Mouse (Mus musculus): Measurements from ENCODE around the gene Olfml3. TPM values are rescaled to one million over a fixed set of nuclear protein-coding genes. Genes with fewer than 3 reads are reported as not detected.

Olfml3 gene
- total RNA-seq, 1 experiment from 2014 or later = 0.73 TPM

DNA sequence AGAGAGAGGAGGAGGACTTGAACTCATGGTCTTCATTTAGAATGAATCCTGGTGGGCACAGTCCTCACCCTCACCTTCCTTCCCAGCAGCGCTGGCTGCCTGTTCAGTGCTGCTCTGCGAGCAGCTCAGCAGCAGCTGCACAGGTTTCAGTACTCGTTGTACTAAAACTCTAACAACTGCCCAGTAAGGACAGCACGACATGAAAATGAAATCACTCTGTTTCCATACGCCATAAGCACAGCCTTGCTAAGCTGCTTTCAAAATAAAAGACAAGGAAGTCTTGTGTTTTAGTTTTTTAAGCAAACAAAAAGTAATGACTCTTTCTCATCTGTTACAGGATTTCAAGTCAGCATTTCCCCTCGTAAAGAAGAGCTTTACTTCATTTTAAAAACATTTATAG, 5.4 kb upstream of the Olfml3 start:
- no peak for ATAC-seq (replicated peaks; ENCODE audit: low read depth, poor library complexity, severe bottlenecking)

DNA sequence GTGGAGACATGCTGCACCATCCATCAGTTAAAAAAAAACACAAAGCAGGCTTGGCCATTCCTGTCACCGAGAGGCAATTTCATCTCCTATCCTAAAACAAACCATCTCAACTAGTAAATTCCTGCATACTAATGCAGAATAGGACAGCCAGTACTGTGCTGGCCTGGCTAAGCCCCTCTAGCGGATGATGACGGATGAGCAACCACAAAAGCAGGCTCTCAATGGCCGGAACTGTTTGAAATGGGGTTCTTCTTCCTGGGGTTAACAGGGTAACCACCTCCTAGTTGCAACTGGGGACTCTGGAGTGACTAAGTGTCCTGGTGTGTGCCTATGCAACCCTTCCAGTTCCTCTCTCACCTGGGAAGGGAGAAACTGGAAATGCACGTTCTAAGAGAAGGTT, 2.5 kb upstream of the Olfml3 start:
- peak; percentile 33; the same call in 1 of the 2 replicates for ATAC-seq (replicated peaks; ENCODE audit: low read depth, poor library complexity, severe bottlenecking)

- ATAC-seq (replicated peaks; ENCODE audit: low read depth, poor library complexity, severe bottlenecking) = no peak
Observed at GRCm38 (mm10) chr3:103739329-103739728, 1.5 kb upstream of the Olfml3 start, which contains the start of gene Gm10964. Gene Gm10964, plus strand, starts transcription at chr3:103739366.

- ATAC-seq (replicated peaks; ENCODE audit: low read depth, poor library complexity, severe bottlenecking) = no peak
Observed at GRCm38 (mm10) chr3:103737061-103737754, 593 bp downstream of the Olfml3 start.

DNA sequence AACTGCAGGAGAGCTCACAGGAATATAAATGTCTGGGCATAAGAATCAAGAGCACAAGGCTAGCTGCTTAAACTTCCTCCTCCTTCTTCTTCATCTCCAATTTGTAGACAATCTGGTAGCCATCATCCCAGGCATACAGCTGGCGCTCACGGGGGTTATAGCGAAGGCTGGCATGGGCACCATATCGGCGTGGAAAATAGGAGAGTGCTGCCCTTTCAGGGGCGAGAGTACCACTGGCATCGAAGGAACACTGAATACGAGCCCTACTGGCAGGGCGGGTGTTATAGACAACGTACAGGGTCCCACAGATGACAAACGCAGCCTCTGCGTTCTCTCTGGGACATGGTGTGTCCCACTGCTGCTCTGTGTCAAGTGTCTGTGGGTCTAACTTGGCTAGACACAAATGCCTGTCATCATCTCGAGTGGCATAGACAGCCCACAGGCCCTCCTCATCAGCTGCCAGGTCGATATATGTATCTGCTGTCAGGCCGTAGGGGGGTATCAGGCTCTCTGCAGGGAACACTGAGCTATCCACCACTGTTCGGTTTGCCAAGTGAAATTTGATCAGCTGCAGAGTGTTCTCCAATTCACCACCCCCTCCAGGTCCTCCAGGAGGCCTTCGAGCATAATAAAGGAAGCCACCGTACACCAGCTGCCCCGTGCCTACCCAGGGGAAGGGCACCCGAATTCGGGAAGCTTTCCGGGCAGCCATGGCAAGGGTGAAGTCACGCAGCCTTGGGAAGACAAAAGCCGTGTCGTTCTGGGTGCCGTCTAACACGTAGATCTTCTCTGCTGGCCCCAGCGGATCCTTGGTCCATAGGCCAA, 1.8 kb downstream of the Olfml3 start:
- no peak for ATAC-seq (replicated peaks; ENCODE audit: low read depth, poor library complexity, severe bottlenecking)

DNA sequence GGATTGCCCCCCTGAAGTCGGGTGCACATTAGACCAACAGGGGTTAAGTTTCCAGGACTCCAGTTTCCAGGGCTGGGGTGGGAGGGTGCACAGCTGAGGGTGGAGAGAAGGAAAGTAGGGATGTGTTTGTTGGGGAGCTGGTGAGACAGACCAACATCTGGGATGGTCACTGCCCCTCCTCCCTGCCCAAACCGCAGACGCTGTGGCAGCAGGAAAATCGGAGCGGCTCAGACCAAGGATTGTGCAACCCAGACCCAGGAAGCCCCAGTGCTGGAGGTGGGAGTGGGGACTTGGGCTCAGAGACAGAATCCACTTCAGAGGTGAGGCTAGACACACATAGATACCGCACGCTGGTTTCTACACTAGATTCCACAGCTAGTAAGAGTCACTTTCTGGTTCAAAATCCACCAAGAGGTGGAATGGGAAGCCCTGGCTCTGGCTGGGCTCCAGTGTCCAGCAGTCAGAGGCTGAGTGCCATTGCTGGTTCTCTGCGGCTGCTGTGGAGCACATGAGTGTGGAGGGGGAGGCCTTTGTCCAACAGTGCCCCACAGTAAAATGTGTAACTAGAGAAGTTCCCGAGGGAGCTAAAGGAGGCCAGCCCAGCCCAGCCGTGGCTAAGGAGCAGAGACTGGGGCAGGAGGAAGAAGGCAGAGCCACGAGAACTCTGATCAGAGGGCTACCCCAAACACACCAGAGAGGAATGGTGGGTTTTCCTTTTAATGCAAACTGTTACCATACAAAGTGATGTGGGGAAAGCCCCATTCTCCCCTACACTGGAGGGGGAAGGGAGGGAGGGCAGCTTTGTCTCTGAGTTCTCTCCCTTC, 2.9 kb downstream of the Olfml3 start:
- no peak; the same call in 1 of the 2 replicates for ATAC-seq (replicated peaks; ENCODE audit: low read depth, poor library complexity, severe bottlenecking)

DNA sequence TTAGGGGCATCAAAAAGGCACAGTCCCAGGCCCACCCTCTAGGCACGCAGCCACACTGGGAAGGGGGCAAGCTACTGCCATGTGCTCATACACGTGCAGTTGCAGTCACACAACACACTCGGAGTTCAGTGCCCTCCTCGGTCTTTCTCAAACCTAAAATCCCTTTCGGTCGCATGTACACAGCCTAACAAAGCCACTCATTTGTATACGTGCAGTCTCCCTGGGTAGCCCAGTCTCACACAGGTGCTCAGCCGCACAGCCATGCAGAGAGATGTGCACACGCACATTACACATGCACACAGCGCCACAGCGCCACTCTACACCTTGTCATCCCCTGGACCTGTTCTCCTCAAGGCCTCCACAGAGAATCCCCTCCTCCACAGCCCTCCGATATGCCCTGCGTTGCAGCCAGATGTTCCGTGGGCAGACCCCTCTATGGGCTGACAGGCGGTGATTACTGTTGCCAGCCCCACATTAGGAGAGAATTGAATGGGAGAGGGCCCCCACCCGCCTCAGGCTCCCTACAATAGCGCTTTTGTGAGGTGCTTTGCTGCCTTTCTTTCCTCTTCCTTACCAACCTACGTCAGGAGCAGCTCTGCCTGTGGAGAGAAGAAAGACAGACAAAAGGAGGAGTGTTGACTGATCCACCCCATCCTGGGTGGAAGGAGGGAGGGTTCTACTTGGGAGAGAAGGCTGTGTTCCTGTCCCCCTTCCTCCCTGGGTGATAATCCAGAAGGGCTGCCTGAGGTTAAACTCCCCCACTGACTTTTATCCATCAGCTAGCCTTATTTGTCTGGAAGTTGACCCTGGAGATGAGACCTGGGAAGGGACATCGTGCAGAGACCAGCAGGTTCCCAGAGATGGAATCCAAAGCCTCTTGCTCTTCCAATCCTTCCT, 3.8 kb downstream of the Olfml3 start:
- ATAC-seq (replicated peaks; ENCODE audit: low read depth, poor library complexity, severe bottlenecking) = no peak

DNA sequence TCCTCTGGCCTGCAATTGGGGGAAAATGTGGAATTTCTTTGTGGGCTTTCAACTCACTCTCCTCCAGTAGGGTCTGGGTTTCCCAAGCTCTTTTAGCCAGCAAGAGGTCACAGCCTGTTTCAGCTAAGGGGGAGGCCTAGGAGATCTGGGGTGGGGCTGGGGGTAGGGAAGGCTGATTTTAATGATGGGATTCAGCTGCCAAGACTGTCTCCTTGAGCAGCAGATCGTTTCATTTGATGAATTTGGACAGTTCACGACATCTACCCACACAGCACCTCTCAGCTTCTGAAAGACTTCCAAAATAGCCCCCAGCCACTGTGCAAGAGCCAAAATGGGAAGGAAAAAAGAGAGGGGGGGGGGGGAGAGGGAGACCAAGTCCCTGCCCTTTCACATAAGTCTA, 4.6 kb downstream of the Olfml3 start:
- ATAC-seq (replicated peaks; ENCODE audit: low read depth, poor library complexity, severe bottlenecking) = no peak

GRCm38 (mm10) chr3:103732116-103732515, 5.7 kb downstream of the Olfml3 start:
- no peak for ATAC-seq (replicated peaks; ENCODE audit: low read depth, poor library complexity, severe bottlenecking)

DNA sequence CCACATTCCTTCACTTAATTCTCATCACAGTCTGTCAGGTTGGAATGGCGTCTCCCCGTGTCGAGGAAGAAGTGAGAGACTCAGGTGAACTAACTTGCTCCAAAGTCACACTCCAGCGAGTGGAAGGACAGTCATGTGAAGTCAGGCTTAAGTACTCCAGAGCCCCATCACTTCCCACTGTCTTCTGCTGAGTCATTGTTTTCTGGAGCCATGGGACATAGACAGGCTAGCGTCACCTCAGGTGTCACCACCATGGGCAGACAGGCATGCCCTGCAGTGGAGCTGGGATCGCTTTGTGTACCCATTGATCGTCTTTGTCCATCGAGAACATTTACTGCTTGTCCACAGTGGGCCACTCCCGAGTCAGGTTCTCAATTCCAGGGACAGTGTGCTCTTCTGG, 8.0 kb downstream of the Olfml3 start:
- no peak for ATAC-seq (replicated peaks; ENCODE audit: low read depth, poor library complexity, severe bottlenecking)

GRCm38 (mm10) chr3:103727813-103728326, 9.9 kb downstream of the Olfml3 start:
- peak; percentile 64 for ATAC-seq (replicated peaks; ENCODE audit: low read depth, poor library complexity, severe bottlenecking)

GRCm38 (mm10) chr3:103726642-103727041, 11.2 kb downstream of the Olfml3 start:
- no peak for ATAC-seq (replicated peaks; ENCODE audit: low read depth, poor library complexity, severe bottlenecking)

DNA sequence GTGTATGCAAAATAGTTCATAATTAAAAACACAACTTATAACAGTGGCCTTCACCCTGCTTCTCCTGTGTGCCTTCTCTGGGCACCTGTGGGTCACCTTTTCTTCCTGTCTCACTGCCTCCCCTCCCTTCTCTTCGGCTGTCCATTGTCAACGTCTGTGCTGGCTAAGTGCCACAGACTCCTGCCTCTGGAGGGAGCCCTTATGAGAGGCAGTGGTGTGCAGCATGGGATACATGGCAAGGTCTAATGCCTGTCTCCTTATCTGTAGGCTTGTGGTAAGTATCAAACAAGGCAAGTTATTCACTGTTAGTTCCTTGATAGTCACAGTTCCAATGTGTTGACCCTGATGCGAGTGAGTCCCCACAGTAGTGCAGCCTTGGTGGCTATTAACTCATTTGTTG, 13.7 kb downstream of the Olfml3 start:
- ATAC-seq (replicated peaks; ENCODE audit: low read depth, poor library complexity, severe bottlenecking) = peak; percentile 88

GRCm38 (mm10) chr3:103718728-103719127, 19.1 kb downstream of the Olfml3 start:
- no peak for ATAC-seq (replicated peaks; ENCODE audit: low read depth, poor library complexity, severe bottlenecking)

GRCm38 (mm10) chr3:103716774-103717760, 20.7 kb downstream of the Olfml3 start:
- ATAC-seq (replicated peaks; ENCODE audit: low read depth, poor library complexity, severe bottlenecking) = peak; percentile 21; the same call in 1 of the 2 replicates

- ATAC-seq (replicated peaks; ENCODE audit: low read depth, poor library complexity, severe bottlenecking) = peak; percentile 76
Observed at GRCm38 (mm10) chr3:103715762-103716693, 21.8 kb downstream of the Olfml3 start.

DNA sequence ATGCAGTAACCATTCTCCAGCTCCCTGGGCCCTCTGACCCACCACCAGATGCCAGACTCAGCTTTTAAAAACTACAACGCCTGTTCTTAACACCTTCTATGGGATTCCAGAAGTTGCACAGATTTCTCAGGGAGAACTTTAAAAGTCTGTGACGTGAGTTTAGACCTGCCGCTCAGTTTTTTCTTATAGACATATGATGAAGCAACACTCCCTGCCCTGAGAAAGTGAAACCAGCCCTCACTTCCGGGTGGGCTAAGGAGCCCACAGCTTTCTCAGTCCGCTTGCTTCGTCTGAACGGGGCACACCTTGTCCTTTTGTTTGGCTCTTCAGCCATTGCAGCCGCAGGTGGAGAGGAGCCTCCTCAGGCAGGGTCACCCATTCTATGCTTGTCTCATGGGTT, 22.9 kb downstream of the Olfml3 start:
- ATAC-seq (replicated peaks; ENCODE audit: low read depth, poor library complexity, severe bottlenecking) = no peak

All from common myeloid progenitor, adult 5-6 weeks (primary cell).